12 mouse cellular contexts compared by ENCODE assay signal in the genomic region with DNA sequence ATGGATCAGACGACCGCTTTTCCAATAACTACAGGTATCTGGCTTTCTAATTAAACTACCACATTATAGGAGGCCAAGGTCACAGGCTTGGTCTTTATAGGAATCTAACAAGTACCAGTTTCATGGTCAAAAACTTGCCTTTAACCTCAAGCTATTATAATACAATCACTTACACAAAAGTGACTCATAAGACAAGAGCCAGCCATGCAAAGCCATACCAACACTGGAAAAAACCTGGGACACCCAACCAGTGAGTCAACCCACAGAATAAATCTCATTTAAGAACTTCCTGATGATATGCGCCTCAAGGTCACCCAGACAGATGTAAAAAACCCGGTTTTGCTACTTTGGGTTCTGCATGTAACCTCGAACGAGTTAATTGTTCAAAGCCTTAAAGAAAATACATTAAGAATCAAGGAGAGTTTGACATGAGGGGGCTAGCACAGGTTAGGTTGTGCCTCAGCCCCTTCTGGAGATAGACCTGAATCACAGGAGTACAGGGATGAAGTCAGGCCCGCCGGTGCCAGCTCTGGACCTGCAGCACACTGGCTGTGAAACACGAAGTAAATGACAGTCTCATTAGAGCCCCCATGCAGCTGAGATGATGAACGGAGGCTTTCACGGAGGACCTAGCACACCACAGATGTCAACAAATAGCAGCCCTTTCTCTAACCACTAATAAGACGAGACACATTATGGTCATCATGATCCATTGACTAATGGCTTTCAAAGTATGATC. TPM values are rescaled to one million over a fixed set of nuclear protein-coding genes. Genes with fewer than 3 reads are reported as not detected.
DNase-seq lines count a peak whose midpoint lies in the region; ATAC-seq and TF ChIP-seq lines count a peak whose summit lies in the region.
"Had no signal": no experiment of that assay in that cellular context is flagged by ENCODE, and none has a peak within 500 bp of the region (broad histone marks: within the 10 kb centered on the region; RNA-seq: fewer than 3 reads in every experiment).

No protein-coding gene starts in this region.

- H3K4me1 ChIP-seq in liver, embryonic 11.5 days (replicated peaks; ENCODE audit: control insufficient read depth, insufficient read depth, low read length), result peaks cover 58% of the 10 kb centered on the region
- H3K4me1 ChIP-seq in forebrain, embryonic 14.5 days (ENCODE audit: control insufficient read depth, insufficient read depth, low read length), result peaks cover 29% of the 10 kb centered on the region
- H3K4me1 ChIP-seq in liver, embryonic 15.5 days (replicated peaks), result peaks cover 70% of the 10 kb centered on the region
- H3K4me1 ChIP-seq in neural tube, embryonic 15.5 days, result peaks cover 58% of the 10 kb centered on the region
- no peaks in the 10 kb centered on the region for H3K4me1 ChIP-seq in kidney, adult 2 months (ENCODE audit: control insufficient read depth, insufficient read depth, low read length)

- 69% methylated on average over 12 of the region's 12 CpGs for WGBS in liver, embryonic 11.5 days
- WGBS in forebrain, embryonic 14.5 days, result 69% methylated on average over 12 of the region's 12 CpGs
- WGBS in liver, embryonic 15.5 days (ENCODE audit: insufficient replicate concordance), result 67% methylated on average over 12 of the region's 12 CpGs
- 65% methylated on average over 12 of the region's 12 CpGs for WGBS in neural tube, embryonic 15.5 days
- 89% methylated on average over 12 of the region's 12 CpGs for WGBS in kidney, adult 2 months

- no peak for TF ChIP-seq CTCF in kidney, adult 2 months (conservative IDR thresholded peaks at IDR 0.05; ENCODE audit: insufficient read depth, insufficient read length, low read depth, low read length)

- H3K9me3 ChIP-seq in liver, embryonic 11.5 days (ENCODE audit: control insufficient read depth, low read length), result no peaks in the 10 kb centered on the region
- no peaks in the 10 kb centered on the region for H3K9me3 ChIP-seq in forebrain, embryonic 14.5 days (replicated peaks; ENCODE audit: control insufficient read depth, low read length)
- H3K9me3 ChIP-seq in liver, embryonic 15.5 days (replicated peaks), result no peaks in the 10 kb centered on the region
- no peaks in the 10 kb centered on the region for H3K9me3 ChIP-seq in neural tube, embryonic 15.5 days (replicated peaks)

- DNase-seq in liver, embryonic 11.5 days (ENCODE audit: low spot score), result no peak
- DNase-seq in liver, result no peak
- DNase-seq in forebrain, embryonic 14.5 days (ENCODE audit: low spot score), result no peak
- no peak for DNase-seq in kidney, adult 2 months
- no peak for DNase-seq in kidney, adult 18-20 months
- DNase-seq: cerebellum, postnatal 25 days; gastrocnemius, postnatal 25 days; heart, postnatal 36 days; kidney, postnatal 36 days had no signal

- ATAC-seq in liver, embryonic 11.5 days (replicated peaks; ENCODE audit: low FRiP score), result no peak
- no peak for ATAC-seq in forebrain, embryonic 14.5 days
- ATAC-seq in liver, embryonic 15.5 days (ENCODE audit: insufficient read depth), result no peak
- ATAC-seq in neural tube, embryonic 15.5 days (ENCODE audit: low FRiP score), result no peak
- ATAC-seq: lung, postnatal 0 days had no signal

- H3K27ac ChIP-seq in liver, embryonic 11.5 days (ENCODE audit: low read depth, low read length), result 0 out of 2 replicates have a peak overlapping the region, but pooled peaks have one; percentile 16
- no peak overlapping the region for H3K27ac ChIP-seq in forebrain, embryonic 14.5 days (ENCODE audit: low read depth, low read length)
- peak overlapping the region; percentile 98 for H3K27ac ChIP-seq in liver, embryonic 15.5 days (replicated peaks)
- no peak overlapping the region for H3K27ac ChIP-seq in neural tube, embryonic 15.5 days (replicated peaks)
- no peak overlapping the region for H3K27ac ChIP-seq in kidney, adult 2 months (ENCODE audit: insufficient read depth, low read depth, low read length)

- peak overlapping the region; percentile 11; the same call in 1 of the 2 replicates for H3K9ac ChIP-seq in liver, embryonic 11.5 days (ENCODE audit: low read depth, low read length)
- H3K9ac ChIP-seq in forebrain, embryonic 14.5 days (ENCODE audit: low read length), result no peak overlapping the region
- H3K9ac ChIP-seq in liver, embryonic 15.5 days, result peak overlapping the region; percentile 100
- H3K9ac ChIP-seq in neural tube, embryonic 15.5 days (replicated peaks), result no peak overlapping the region

- H3K4me2 ChIP-seq in liver, embryonic 11.5 days, result peak overlapping the region; percentile 66
- peak overlapping the region; percentile 66 for H3K4me2 ChIP-seq in forebrain, embryonic 14.5 days (ENCODE audit: low read length)
- peak overlapping the region; percentile 84 for H3K4me2 ChIP-seq in liver, embryonic 15.5 days
- peak overlapping the region; percentile 75 for H3K4me2 ChIP-seq in neural tube, embryonic 15.5 days

- H3K27me3 ChIP-seq in liver, embryonic 11.5 days (replicated peaks; ENCODE audit: control insufficient read depth, insufficient read depth, low read length), result no peaks in the 10 kb centered on the region
- H3K27me3 ChIP-seq in forebrain, embryonic 14.5 days (replicated peaks; ENCODE audit: control insufficient read depth, insufficient read depth, low read length), result no peaks in the 10 kb centered on the region
- no peaks in the 10 kb centered on the region for H3K27me3 ChIP-seq in liver, embryonic 15.5 days
- no peaks in the 10 kb centered on the region for H3K27me3 ChIP-seq in neural tube, embryonic 15.5 days (replicated peaks)
- no peaks in the 10 kb centered on the region; the same call in 1 of the 2 replicates for H3K27me3 ChIP-seq in kidney, adult 2 months (replicated peaks; ENCODE audit: control insufficient read depth, insufficient read depth, low read length)

- no peaks in the 10 kb centered on the region for H3K36me3 ChIP-seq in liver, embryonic 11.5 days (ENCODE audit: control insufficient read depth, insufficient read depth, low read length)
- no peaks in the 10 kb centered on the region for H3K36me3 ChIP-seq in forebrain, embryonic 14.5 days (ENCODE audit: control insufficient read depth, insufficient read depth, low read length)
- H3K36me3 ChIP-seq in liver, embryonic 15.5 days (replicated peaks), result peaks cover 17% of the 10 kb centered on the region
- no peaks in the 10 kb centered on the region for H3K36me3 ChIP-seq in neural tube, embryonic 15.5 days
- no peaks in the 10 kb centered on the region for H3K36me3 ChIP-seq in kidney, adult 2 months (ENCODE audit: control insufficient read depth, insufficient read depth, low read length)

- peak overlapping the region; percentile 95 for H3K4me3 ChIP-seq in liver, embryonic 11.5 days (ENCODE audit: low read depth, low read length)
- H3K4me3 ChIP-seq in forebrain, embryonic 14.5 days (ENCODE audit: low read depth, low read length), result 0 out of 2 replicates have a peak overlapping the region, but pooled peaks have one; percentile 84
- H3K4me3 ChIP-seq in liver, embryonic 15.5 days (replicated peaks), result peak overlapping the region; percentile 100
- peak overlapping the region; percentile 82 for H3K4me3 ChIP-seq in neural tube, embryonic 15.5 days (replicated peaks)
- H3K4me3 ChIP-seq in kidney, adult 2 months (ENCODE audit: insufficient read depth, low read depth, low read length), result no peak overlapping the region

- TF ChIP-seq POLR2A in kidney, adult 2 months (IDR thresholded peaks at IDR 0.05; ENCODE audit: low read depth, low read length), result no peak

RNA-seq across cellular contexts. Expression of a gene that starts 3.5 kb away (rescaled TPM):
- 103 and 123 TPM in 2 replicates for polyA plus RNA-seq in liver, embryonic 11.5 days (2014; fragmentation: Nextera tagmentation; extraction: Ambion mirVana)
- polyA plus RNA-seq in forebrain, embryonic 14.5 days (2014; fragmentation: Nextera tagmentation; extraction: Ambion mirVana), result 114 and 139 TPM in 2 replicates
- polyA plus RNA-seq in liver, embryonic 15.5 days (2015; fragmentation: Nextera tagmentation; extraction: Ambion mirVana), result 66.8 and 70.4 TPM in 2 replicates
- polyA plus RNA-seq in neural tube, embryonic 15.5 days (2015; fragmentation: Nextera tagmentation; extraction: Ambion mirVana), result 99.0 and 123 TPM in 2 replicates
- 9.0 and 12.8 TPM in 2 replicates for polyA plus RNA-seq in kidney, adult 2 months (2012; rRNA removed)

Comparison
In these comparisons a context has a peak if more than half of its experiments do, and no peak if none do; other contexts are left out.
1. H3K27ac ChIP-seq: peak in liver, embryonic 11.5 days (single experiment) and liver, embryonic 15.5 days (single experiment); none in forebrain, embryonic 14.5 days (single experiment), neural tube, embryonic 15.5 days (single experiment) and kidney, adult 2 months (single experiment).
2. H3K9ac ChIP-seq: peak in liver, embryonic 11.5 days (single experiment) and liver, embryonic 15.5 days (single experiment); none in forebrain, embryonic 14.5 days (single experiment) and neural tube, embryonic 15.5 days (single experiment).
3. Peak in every context shown above with its lines, with median percentiles within 50 percentile points of each other: H3K4me2 ChIP-seq.